Mouse (Mus musculus): ENCODE results near the gene Irx6.

Irx6 gene

DNA sequence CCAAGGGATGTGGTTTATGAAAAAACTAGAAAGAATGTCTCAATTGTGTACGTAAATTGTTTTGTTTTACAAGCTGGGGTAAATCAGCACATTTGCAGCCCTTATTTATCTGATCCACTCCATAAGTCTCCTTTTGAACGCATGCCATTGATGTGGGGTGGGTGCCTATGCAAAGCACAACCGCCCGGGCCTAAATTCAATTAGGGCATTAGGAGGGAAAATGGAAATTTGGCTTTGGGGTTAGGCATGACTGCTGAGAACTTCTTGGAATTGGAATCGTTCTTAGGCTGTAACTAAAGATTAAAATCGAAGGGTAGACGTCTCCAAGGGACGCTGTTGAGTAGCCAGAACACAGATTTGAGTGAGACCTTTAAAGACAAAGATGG is 47.8 kb downstream of the Irx6 start:
- no peak for DNase-seq (ENCODE audit: low read depth)

DNA sequence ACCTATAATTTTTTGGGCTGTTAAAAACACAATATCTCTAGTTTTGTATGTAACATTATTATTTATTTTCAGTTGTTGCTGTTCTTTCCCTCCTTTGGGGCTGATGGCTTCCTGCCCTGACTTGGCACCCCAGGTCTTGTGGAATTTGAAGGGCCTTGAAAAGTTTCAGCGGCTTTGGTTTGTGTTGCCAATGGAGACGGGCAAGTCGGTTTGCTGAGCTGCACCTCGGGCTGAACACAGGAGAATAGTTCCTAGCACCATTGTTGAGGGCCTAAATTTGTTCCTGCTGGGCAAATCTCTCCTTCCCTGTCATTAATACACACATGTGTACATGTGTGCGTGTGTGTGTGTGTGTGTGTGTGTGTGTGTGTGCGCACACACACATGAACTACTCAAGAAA is 49.2 kb downstream of the Irx6 start:
- DNase-seq (ENCODE audit: low read depth), result no peak

DNA sequence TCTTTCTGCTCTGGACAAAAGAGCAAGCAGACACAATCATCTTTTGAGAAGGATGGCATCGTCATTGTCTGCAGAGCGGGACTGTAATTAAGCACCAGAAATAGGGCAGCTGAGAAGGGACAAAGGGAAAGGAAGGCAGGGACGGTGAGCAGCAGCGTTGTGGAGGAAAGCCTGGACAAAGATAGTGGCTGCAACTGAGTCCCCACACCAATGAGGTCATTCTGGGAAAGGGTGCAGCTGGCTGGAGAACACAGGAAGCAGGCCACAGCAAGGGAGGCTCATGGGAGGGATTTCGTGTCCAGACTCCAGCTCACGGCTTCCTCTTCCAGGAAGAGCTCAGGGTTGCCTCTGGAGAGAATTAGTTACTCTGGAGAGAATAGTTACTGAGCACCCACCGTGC is 49.9 kb downstream of the Irx6 start:
- no peak for DNase-seq (ENCODE audit: low read depth)

DNA sequence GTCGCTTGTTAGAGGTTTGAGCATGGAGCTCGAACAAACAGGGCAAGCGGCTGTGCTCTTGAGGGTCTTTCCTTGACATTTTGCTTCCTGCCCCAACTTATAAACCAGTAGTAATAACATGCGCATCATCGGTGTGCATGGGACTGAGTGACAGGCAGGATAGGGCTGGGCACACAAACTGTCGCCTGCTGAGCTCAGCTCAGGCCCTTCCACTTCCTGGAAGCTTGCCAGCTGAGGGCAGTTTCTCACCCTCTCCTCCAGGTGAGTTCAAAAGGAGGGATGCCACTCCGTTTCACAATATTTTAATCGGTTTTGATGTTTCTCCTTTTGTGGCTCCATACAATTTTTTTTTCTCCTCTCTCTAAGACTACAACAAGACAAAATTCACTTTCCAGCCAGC is 50.3 kb downstream of the Irx6 start:
- DNase-seq (ENCODE audit: low read depth), result no peak

All from c-Kit-positive CD71-negative TER-119-negative erythroid progenitor cells, embryonic 14.5 days (primary cell).